Mouse (Mus musculus) T-cell, adult 2 months (primary cell): ENCODE data around the gene Ubl4b.
A peak's percentile ranks its signal among the peaks of the same experiment; 100 is the strongest.

ENCODE experiments used
- DNase-seq: peaks from one replicate; pipeline ENCODE4 v3.0.0; 2022; ENCODE audit warnings: low spot score

The Ubl4b gene

DNA sequence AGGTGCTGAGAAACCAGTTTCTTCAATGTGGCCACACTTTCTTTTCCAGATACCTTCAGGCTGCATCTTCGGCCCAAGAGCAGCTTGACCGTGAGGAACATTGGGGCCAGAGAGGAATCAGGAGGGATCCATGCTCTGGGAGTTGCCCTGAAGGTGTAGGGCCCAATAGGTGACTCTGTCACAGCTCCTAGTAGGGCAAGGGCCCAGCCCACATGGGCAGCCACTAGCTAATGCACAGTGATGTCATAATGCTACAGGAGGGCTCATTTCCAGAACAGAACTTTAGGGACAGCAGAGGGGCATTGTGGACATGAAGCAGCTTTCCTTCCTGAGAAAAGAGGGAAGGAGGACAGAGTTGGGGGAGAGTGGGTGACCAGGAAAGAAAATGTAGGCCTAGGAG, at the start of gene Ubl4b:
TSS of gene Ubl4b (minus strand) at position 232 of the 400 bp plus-strand sequence.
- DNase-seq, result no peak

DNA sequence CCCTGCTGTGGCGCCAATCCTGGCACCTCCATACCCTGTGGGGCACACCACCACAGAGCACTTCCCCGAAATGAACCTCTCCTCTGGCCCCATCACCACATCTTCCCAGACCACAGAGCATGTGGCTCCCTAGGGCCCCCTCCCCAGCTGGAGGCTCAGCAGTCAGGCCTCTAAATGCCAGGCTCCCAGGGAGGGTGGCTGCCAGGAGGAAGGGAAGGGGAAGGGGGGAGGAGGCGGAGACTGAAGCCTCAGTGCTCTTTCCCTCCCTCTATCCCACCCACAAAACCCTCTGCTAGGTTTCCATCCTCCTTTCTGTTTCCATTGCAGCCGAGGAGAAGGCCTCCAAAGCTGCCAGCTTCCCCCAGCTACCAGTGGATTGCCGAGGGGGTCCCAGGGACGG, 45.3 kb upstream of the Ubl4b start:
- no peak for DNase-seq

DNA sequence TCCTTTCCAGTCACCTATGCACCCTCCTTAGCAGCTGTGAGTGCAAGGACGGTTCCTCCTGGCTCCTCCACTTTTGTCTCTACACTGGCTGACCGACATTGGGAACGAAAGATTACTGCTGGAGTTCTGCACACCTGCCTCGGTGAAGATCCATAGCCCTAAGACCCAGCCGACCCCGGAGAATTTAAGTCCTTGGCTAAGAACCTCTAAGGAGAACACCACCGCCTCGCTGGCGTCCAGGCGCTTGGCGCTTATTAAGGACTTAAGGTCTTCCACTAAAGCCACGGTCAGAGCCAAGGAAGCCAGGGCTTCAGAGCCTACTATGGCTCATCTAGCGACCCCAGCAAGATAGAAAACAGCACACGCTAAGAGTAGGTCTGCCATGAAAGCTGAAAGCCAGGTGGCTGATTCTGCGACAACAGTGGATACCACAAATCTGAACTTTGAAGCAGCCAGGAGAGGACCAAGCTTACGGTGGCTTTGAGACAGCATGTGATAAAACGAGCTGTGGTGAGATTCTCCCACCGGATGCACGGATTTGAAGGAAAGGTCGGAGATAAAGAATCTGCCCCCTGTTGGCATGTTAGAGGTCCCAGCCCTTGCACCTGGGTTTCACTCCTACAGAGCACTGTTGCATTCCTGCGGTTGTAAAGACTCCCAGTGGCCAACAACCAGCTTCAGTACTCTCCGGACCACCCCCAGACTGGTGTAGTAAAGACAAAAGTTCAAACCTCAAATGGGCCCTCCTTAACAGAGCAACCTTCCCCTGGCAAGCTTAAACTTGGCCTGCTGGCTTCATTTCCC, 42.9 kb upstream of the Ubl4b start:
- DNase-seq, result no peak

DNA sequence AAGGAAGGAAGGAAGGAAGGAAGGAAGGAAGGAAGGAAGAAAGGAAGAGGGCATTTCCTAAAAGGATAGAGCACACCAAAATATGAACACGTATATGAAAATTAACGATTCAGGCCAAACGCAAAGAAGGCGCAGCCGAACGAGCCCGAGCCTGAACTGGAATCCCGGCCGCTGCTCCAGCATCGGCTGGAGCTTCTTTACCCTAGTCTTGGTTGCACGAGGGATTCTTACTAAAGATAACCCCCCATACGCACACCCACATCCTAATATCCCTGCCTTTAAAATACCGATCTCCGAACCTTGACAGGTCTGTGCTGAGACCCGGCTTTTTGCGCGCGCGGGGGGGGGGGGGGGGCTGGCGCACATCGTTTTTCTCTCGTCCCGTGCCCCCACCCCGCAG, 42.3 kb upstream of the Ubl4b start:
- DNase-seq, result no peak

DNA sequence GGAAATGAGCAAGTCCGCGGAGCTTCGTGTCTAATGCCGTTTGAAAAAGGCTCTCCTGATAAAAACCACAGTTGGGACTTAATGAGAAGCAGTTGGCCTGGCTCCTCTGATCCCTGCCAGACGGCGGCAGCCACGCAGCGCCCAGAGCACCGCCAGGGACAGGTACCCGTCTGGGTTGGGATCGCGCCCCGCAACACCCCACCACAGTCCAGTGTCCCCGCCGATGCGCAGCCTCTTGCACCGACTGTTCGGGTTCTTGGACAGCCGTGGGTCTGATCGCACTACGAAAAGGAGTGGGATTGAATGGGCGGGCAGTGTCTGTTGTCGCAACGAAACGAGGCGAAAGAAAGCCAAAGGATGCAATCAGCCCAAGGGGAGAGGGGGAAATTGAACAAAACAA, 41.7 kb upstream of the Ubl4b start:
- DNase-seq, result no peak

DNA sequence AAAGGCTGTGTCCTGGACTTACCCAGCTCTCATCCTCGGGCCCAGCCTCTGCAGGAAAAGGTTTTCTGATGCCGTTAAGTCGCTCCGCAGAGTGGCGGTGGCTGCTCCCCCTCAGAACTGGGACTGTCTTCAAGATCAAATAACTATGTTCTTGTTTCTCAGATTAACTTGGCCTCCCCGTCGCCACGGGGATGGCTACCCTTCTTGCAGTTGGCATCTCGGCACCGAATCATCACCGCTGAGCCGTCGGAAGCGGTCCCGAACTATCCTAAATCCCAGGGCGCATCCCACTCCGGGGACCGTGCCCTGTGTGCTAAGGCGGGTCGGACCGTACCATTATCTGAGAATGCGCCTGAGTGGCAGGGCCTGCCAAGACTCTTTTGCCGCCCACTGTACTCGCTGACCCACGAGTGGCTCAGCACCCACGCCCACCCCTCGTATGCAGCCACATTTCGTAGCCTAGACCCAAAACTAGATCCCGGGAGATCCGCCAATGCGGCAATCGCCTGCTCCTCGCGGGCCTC, 41.1 kb upstream of the Ubl4b start:
- no peak for DNase-seq

DNA sequence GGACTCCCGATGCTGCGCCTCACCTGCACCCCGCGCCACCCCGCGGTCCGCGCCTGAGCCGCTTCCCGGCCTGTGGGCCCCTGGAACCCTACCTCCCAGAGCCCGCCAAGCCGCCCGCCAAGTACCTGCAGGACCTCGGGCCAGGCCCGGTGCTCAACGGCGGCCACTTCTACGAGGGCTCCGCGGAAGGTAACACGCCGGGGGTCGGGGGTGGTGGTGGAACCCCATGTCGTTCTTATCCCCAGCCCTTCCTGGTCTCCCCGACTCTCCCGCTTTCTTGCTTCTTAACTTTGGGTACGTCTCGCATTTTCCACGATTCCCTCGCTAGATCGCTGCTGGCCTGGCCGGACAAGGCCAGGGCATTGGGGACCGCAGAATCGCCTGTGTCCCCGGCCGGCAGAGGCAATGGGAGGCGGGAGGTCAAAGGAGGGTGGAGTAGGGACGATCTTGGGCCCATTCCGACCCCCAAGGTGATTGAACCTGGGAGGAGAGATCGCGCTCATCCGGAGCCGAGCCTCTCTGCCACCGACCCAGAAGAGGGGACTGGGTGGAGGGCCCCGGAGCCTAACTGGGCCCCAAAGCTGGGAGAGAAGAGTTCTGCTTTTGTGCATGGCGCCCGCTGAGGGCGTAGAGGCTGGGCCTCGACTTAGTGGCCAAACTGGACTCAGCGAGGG, 40.5 kb upstream of the Ubl4b start:
- DNase-seq, result no peak

DNA sequence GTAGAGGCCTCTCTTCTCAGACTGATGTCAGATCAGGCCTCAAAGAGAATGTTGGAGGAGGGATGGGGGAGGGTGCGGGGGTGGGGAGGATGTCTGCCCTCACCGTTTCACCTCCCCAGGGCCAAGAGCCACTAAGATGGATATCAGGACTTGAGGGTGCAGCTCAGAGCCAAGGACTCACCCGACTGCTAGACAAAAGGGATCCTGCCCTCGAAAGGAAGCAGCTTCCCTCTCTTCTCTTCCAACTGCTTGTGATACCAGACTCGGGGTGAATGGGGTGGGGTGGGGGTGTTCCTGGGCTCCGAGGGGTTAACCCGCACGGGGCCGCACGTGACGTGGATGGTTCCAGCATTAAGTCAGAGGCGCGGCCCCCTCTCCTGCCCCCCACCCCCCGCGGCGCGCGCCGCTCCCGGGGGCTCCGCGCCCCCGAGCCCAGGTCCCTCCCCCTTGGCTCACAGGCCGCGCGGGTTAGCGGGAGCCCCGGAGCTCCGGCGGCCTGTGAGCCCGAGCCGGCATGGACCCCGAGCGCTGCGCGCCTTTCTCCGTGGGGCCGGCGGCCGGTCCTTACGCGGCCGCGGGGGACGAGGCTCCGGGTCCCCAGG, 39.9 kb upstream of the Ubl4b start, which contains the start of gene Alx3:
TSS of gene Alx3 (plus strand) at position 370 of the 602 bp plus-strand sequence.
- DNase-seq, result no peak

DNA sequence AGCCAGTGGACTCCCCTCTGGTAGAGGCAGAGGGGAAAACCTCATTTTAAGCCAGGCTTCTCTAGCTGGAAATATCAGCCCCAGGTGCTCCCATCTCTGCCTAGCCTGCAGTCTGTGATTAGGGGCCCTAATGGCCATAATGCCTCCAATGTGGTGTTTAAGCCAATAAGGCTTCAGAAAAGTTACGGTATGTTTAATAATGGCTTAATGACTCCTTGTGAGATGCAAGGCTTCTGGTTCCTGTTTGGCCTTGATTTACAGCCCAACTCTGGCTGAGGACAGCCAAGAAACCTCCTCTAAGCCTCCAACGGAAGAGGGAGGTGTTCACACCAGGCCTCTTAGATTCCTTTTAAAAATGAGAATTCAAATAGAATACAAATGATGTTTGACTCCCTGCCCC, 38.8 kb upstream of the Ubl4b start:
- DNase-seq, result no peak

DNA sequence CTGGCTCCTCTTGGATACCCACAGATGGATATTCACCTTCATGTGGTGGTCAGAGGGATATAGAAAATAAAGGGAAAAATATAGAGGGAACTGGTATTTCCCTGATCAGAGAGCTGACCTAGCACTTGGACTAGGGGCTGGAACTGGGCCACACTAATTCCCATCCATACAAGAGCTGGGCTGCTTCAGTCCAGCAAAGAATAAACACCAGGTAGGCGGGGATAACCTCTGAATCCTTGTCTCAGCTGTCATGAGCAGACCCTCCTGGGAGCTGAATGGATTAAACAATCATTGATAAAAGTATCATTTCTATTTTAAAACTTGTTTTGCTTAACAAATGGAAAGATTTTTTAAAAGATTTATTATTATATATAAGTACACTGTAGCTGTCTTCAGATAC, 36.7 kb upstream of the Ubl4b start:
- DNase-seq, result no peak

DNA sequence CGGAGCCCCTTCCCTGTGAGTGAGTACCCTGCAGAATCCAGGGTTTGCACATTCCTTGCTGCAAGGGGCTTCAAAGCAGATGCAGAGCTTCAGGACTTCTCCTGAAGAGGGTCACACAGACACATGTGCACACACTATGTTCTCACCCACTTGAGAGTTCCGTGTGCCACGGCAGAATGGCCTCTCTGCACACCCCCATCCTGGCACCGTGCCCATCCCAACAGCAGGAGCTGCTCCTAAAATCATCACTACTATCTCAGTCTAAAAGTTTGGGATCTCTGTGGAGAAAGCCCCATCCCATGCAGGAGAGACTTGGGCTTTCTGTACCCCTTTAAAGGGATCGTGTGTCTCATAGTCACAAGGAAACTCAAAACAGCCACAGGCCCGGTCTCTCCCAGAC, 31.6 kb upstream of the Ubl4b start:
- no peak for DNase-seq

DNA sequence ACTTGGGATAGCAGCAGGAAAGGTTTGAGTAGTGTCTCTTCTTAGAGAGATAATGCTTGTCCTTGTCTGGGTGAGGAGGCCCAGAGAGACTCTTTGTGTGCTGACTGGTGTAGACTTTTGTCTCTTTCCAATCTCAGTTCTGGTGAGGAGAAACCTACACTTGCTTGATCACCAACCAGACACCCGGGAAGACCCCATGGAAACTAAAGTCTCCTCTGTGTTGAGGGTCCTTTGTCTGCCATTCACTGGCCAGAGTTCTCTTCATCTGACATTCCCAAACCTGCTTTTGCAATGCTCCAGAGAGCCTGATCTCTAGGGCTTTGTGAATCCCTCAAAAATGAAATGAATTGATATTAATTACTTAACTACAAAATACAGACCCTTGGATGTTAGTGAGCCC, 29.0 kb upstream of the Ubl4b start:
- no peak for DNase-seq

DNA sequence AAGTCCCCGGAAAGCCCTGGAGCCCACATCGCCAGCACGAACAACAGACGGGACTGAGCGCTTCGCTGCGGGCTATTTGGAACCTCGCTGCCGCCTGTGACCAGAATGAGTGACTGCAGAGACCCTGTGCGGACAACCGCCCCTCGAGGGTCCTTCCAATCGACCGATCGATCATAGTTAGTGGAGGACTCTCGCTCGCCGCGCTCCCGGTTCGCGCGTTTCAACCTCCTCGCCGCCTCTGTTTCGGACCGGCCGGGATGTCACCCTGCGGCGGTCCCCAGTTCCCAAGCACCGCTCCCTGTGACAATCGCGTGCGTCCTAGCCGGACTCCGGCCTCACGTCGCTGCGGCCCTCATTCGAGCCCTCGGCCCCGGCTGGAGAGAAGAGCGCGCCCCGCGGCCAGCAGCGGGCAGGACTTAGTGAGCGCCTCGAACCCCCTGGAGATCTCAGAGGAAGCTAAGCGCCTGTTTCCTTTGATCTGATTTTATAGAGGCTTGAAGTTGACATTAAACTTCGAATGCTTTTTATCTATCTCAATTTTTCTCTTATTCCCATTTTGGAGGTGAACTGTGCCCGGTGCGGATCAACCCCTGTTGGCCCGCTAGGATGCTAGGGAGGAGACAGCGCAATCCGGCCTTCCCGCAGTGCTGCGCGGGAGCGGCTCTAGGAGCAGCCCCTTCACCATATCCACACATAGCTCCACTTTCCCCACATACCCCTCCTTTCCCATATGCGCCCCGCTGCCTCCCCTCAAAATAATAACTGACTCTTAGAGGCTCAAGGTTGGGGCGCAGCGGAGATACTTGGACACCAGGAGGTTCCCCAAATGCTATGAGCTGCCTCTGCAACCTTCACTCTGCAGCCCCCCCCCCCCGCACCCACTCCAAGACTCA, 28.2 kb upstream of the Ubl4b start:
- no peak for DNase-seq

DNA sequence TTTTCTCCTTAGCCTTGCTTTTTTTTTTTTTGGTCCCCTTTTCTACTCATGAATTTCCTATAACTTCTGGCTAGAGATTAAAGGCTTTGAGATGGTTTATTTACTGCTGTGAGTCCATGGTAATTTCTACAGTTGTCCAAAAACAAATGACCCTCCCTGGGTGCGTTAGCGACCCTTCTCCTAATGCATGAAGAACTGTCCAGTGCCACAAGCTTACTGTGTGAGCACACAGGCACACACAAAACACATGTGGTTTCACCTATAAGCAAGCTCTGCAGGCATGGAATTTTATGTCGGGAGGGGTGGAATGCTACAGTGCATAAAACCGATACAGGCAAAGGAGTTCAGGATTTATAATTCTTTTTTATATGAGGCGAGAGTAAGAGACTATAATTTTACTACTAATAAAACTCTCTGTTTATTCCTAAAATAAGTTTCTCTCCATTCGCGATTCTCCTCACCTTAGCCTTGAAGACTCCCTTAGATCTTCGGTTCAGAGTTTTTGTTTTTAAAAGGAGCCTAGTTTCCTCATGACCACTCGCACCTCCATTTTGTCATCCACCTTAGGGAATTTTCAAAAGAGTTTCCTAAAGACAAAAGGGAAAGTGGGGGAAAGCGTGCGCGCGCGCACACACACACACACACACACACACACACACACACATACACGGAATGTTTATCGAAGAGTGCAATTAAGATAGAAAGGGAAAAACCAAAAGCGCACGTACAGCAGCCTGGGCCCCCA, 27.4 kb upstream of the Ubl4b start:
- DNase-seq, result no peak

DNA sequence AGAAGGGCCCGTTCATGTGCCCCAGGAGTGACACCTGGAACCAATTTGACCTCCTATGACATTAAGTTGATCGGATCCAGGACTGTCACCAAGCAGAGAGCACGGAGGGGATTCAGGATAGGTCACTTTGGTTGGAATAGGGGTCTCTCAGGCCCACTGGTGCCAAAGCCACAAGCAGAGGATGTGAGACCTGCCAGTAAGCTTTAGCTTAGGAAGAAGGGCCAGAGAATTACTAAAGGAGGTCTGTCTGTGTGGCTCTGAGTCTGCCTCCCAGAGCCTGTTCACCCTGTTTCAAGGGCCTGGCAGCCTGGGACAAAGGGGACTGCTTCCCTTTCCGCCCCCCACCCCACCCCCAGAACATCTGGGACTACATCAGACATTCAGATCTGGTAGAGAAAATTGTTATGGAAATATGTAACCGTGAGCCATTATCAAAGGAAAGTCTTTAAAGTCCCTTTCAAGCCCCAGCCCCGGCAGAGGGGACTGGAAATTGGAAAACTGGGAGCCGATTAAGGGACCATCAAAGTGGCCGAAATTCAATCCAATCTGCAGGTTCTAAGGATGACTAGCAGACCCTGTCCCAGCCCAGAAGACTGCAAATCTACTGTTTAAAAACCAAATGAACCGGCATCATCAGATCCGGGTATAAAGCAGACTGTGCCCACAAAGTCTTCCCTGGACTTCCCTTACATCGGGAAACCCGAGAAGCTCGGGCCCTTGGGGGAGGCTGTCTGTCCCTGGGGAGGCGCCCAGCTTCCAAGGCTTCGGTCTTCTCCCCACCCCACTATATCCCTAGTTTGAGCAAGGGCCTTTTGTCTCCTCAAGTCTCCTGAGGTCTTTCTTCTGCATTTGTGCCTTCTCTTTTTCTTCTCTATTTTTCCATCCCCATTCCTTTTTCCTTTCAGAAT, 26.5 kb upstream of the Ubl4b start:
- no peak for DNase-seq

DNA sequence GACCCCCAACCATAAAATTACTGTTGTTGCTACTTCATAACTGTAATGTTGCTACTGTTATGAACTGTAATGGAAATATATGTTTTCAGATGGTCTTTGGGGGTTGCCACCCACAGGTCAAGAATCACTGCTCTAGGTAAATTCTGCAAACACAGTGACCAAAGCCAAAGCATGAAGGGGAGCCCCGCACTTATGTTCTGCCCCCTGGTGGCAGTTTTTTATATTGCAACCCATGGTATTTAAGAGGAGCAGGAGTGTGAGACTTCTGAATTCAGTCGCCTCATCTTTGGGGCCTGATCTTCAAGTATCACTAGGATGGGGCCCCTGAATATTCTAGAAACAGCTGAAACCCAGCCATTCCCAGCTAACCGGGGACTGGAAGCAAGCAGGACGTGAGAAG, 24.6 kb upstream of the Ubl4b start:
- DNase-seq, result peak; percentile 20

DNA sequence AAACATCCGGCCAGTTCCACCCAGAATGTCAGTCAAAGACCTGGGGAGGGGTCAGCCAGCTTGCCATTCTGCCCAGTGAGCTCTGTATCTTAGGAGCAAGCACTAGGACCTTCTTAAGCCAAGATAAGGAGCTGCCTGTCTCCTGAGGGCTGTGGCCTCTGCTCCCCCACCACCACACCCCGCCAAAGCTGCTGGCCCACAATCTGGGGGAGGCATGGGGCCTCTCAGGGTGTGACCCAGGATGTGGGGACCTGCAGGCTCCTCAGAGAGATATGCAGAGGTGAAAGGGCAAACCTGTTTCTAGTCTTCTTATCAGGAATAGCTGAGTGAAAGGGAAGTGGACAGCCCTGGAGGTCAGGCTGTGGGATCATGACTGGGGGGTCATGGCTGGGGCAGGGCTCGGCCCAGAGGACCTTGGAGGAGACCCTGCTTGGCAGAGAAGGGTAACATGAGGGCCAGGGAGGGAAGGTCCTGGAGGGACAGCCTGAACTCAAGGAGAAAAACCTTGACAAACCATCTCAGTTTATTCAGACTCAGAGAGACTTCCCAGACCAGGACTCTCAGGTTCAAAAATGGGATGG, 23.0 kb upstream of the Ubl4b start:
- DNase-seq, result no peak

DNA sequence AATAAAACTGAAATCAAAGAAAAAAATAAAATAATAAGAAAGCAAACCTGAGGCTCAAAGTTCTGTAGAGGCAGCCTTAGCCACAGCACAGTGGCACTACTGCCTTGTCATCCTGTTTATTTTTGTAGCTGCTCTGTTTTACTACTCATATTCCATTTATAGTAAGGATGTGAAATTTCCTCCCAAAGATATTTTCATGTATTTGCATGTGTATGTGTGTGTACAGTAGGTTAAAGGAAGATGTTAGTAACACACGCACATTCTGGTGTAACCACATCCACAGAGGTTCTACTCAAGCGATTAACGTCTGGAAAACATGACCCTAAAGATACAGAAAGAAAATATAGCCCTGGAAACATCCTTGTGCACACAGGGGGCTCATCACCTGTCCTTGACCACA, 21.9 kb upstream of the Ubl4b start:
- no peak for DNase-seq

DNA sequence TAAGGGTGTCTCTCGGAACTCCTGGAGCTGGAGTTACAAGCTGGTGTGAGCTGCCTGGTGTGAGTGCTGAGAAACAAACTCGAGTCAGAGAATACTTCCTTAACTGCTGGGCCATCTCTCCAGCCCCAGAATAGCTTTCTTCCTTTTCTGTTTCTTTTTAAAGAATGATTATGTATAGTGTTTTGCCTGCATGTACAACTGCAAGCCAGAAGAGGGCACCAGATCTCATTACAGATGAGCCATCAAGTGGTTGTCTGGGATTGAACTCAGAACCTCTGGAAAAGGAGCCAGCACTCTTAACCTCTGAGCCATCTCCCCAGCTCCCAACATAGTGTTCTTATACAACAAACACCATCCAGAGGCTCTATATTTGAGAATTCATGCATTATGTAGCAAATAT, 16.3 kb upstream of the Ubl4b start:
- no peak for DNase-seq

DNA sequence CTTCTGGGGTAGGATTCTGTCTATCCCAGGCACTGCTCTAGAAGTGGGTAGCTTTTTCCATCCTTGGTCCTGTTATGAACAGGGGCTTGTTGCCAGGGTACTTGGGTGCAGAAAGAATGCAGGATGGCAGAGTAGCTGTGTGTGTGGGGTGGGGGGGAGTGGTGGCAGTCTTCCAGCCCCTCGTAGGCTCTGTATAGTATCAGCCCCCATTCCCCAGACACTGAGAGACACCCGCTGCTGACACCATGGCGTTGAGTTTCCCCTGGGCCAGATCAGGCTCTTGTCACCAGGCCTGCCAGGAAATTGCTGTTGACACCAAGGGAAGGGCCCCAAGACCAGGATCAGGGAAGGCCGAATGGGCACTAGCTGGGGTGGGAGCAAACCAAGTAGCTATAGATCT, 13.8 kb upstream of the Ubl4b start:
- DNase-seq, result no peak
